Mouse (Mus musculus): ENCODE data around the gene Gm45623. TPM values are rescaled to one million over a fixed set of nuclear protein-coding genes. Genes with fewer than 3 reads are reported as not detected.
A peak's percentile ranks its signal among the peaks of the same experiment; 100 is the strongest.

Gene Gm45623
- total RNA-seq, 2 experiments from 2014 or later, result not detected

DNA sequence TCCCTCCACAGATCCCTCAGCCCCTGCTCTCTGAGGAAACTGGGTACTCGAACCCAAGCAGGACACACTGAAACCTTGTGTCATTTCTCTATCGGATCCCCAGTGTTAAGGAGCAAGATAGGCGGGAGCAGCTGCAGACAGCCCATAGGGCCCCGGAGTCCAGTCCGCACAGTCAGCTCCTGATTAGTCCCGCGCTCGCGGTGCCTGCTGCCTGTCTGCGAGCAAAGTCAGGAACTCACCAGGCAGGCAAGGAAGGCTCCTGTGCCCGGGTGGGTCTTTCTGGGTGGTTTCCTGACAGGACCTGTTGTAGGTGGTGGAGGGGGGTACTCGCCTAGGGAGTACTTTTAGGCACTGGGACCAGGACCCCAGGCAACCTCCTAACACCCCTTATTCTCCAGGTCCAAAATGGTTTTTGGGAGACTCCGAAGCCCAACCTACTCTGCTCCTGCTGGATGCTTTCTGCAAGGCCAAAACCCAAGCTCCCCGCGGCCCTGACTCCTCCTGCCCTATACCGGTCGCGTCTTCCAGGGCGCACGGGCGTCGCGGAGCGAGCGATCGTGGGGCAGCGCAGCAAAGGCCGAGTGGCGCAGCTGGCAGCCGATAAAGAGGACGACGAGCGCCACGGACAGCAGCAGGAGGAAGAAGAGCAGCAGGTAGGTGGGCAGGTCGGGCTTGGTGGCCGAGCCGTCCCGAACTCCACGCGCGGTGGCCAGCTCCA, 994 bp downstream of the Gm45623 start:
- DNase-seq, result peak in 1 of 2 experiments; percentile 6

- no peak for DNase-seq
Measured at GRCm38 (mm10) chr13:56751774-56752173, 1.9 kb downstream of the Gm45623 start.

DNA sequence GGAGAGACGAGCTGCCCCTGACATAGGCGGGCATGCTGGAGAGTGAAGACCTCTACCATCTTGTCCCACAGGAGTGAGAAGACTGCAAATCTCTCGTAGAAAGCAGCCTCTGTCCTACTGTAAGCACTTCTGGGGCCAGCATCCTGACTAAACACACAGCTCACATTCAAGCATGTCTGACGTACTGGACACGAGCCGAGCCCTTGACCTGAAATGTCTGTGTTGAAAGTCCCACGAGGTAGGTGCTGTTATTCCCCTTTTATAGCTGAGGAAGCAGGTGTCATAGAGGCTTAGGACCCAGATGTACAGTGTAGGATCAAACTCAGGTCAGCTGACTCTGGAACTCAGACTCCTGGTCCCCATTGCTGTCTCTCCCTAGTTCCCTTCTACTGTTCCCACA, 4.2 kb downstream of the Gm45623 start:
- no peak for DNase-seq

- DNase-seq, result no peak
Measured at GRCm38 (mm10) chr13:56747554-56747953, 6.1 kb downstream of the Gm45623 start.

GRCm38 (mm10) chr13:56746739-56747532, 6.7 kb downstream of the Gm45623 start:
- no peak for DNase-seq

DNA sequence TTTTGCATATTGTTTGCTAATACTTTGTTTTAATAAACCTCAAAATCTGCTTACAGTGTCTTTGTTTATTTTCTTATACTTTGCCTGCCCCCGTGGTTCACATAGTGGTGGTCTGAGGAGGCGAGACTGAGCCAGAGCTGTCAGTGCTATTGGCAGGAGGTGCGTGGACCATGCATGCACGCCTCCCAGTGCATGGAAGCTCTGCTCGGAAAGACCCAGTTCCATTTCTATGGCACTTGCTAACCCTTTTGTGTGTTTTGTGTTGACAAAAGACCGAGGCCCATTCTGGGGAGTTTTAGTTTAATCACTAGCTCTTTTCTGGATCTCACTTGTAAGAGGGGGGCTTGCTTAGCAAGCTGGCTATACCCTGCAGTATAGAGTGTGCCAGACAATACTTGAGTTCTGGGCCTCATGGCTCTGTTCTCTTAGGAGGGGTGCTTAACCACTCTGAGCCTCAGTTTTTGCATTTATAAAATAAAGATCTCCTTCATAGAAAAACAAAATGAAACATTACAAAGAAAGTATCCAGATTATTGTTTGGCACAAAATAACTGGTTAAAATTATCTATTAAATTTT, 11.2 kb downstream of the Gm45623 start:
- DNase-seq, result no peak

DNA sequence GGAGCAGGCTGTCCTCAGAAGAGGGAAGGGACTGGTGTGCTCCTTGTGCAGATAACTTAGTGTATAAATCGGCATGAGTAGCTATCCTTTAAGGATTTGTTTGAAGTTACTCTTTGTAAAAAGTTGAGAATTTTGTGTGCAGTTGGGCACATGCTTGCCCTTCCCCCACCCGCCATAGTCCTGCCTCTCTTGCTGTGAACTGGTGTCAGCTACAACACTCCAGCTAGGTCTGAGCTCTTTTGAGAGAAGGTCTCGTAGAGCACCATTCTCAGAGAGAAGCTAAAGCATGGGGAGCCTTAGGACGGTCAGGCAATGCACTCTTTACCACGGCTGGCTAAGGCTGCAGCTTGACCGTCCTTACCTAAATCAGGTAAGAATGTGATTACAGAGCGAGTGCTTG, 11.9 kb downstream of the Gm45623 start:
- DNase-seq, result no peak

DNA sequence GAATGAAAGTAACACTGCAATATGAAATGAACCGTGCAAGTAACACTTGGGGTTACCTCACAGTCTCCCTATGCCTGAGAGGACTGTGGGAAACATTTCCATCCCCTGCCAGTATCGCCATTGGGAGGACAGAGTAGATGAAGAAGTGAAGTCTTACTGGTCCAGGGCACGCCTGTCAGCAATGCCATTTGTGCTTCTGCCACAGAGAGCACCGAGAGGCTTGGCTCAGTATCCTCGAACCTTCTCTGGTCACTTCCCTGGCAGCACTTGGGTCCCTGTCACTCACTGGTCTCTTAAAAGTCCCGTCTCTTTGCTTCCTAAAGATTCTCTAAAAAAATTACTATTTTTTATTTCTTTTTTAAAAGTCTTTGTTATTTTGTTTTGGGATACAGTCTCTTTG, 13.1 kb downstream of the Gm45623 start:
- DNase-seq, result no peak

GRCm38 (mm10) chr13:56739556-56739955, 14.1 kb downstream of the Gm45623 start:
- no peak for DNase-seq

- peak; percentile 47 to 62 for DNase-seq
Measured at GRCm38 (mm10) chr13:56735212-56735875, 18.3 kb downstream of the Gm45623 start.

DNA sequence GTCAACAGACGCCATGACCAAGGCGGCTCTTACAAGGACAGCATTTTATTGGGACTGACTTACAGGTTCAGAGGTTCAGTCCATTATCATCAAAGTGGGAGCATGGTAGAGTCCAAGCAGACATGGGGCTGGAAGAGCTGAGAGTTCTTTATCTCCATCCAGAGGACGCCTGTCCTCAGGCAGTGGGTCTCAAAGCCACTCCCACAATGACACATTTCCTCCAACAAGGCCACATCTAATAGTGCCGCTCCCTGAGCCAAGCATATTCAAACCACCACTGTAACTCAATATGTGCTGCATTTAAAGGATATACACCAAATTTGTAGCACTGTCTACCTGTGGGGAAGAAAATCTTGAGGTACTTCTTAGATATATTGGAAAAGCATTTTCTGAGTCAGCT, 19.0 kb downstream of the Gm45623 start:
- peak; percentile 49 to 52 for DNase-seq

DNA sequence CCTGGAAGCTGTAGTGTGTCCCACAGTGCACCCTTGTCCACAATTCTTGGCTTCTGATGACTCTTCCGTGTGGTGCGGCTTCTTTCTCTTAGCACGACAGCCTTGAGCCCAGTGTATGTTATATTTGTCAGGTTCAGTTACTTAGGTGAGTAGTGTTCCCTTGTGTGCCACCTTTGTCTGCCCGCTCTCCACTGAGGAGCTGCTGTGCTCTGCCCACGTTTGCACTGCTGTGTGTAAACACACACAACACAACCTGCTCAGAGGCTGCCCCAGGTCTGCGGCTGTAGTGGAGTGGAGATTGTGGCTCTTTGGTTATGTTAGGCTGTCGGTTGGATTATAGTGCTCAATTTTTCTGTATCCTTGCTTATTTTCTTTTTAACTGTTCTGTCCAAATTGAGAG, 24.6 kb downstream of the Gm45623 start:
- DNase-seq, result no peak

DNA sequence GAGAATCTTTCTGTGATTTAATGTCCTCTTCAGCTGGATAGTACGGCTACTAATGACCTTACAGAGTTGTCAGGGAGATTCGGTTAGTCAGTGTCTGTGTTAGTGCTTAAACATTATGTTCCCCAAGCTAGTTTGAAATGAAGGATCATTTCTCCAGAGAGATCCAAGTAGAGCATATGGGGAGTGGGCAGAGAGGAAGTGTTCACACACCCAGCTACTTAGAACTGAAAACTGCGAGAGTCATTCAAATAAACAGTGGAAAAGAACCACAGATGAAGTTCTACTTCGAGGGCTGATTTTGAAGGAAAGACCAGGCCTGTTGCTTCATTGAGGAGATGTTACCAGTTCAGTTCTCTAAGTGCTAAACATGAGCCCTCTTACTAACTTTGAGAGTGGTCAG, 27.1 kb downstream of the Gm45623 start:
- DNase-seq, result no peak

GRCm38 (mm10) chr13:56712221-56712620, 41.4 kb downstream of the Gm45623 start:
- DNase-seq, result no peak

DNA sequence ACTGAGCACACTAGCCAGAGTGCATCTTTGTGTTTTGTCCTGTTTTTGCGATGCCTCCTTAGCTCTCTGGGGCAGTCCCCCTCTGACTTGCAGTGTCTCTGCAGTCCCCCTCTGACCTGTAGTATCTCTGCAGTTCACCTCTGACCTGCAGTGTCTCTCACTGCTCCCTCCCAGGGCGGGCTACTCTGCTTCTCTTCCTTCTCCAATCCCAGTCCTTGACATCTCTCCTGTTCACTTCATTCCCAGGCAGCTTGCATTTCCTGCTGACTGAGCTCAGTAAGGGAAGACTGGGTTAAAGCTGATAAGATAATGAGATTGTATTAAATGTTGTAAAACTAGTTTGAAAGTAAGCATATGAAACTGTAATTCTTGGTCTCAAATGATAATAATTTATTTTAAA, 43.0 kb downstream of the Gm45623 start:
- no peak for DNase-seq

DNA sequence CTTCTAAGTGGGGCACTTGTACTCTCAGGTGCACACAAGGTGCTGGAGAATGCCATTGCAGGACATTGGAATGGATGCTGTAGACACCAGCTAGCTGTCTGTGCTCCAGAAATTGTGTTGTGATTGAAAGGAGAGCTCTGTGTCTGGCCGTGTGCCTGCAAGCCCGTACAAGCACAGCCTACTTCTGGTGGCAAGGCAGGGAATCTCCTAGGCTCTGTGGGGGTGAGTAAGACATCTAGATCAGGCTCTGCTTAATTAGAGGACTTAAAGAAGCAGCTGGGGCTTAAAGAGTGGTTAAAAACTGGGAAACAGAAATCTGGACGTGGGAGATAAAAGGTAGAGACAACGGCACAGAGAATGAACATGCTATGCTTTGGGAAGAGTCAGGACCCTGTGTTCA, 46.0 kb downstream of the Gm45623 start:
- peak in 1 of 2 experiments; percentile 30 for DNase-seq

DNA sequence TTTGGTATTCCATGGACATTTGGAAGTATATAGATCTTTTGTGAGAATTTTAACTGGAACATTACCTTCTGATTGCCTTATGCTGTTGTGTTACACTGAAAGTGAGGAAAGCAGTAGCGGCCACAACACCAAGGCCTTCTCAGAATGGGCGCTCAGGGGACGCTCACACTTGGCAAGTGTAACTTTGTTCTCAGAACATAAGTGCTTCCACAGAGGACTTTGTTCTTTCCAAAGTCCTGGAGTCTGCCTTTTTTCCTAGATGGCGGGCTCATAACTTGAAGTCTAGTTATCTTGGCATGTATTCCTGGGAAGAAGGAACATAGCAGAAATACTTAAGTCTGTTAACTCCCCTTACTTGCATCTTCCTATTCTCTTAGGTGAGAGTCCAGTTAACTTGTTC, 46.5 kb downstream of the Gm45623 start:
- no peak for DNase-seq

DNA sequence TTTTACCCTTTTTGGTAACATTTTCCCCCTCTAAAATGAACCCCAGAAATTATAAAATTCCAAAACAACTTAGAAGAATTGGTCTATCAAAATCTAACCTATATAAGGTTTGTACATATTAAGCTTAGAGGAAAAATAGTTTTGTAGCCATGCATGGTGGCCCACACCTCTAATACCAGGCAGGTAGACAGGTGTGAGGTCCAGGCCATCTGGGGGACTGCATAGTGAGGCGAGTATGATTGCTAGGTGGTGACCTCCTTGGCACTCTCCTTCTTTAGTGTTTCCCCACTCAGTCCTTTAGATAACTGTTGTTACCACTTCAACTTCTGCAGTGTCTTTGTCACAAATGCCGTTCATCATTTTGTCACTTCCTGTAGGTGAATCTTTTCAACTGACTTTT, 49.0 kb downstream of the Gm45623 start:
- no peak for DNase-seq

DNA sequence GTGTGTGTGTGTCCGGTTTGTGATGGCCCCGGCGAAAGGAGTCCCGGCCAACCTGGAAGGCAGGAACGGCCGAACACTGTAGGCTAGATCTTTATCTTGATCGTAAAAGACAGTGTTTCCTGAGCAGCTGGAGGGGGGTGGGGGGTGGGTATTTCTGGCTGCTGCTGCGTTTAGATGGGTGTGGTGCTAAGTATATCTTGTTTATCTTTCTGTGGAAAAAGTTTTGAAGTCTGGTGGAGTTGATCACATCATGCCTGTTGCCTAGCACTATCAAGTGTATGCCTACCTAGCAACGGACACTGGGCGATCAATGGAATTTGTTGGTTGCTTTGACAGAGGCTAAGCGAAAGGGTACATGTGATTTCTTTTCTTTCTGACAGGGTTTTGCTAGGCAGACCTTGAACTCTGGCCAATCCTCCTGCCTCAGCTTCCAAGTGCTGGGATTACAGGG, 49.7 kb downstream of the Gm45623 start:
- peak; percentile 37 to 55 for DNase-seq

GRCm38 (mm10) chr13:56703222-56703870, 50.3 kb downstream of the Gm45623 start:
- peak; percentile 72 to 84 for DNase-seq

DNA sequence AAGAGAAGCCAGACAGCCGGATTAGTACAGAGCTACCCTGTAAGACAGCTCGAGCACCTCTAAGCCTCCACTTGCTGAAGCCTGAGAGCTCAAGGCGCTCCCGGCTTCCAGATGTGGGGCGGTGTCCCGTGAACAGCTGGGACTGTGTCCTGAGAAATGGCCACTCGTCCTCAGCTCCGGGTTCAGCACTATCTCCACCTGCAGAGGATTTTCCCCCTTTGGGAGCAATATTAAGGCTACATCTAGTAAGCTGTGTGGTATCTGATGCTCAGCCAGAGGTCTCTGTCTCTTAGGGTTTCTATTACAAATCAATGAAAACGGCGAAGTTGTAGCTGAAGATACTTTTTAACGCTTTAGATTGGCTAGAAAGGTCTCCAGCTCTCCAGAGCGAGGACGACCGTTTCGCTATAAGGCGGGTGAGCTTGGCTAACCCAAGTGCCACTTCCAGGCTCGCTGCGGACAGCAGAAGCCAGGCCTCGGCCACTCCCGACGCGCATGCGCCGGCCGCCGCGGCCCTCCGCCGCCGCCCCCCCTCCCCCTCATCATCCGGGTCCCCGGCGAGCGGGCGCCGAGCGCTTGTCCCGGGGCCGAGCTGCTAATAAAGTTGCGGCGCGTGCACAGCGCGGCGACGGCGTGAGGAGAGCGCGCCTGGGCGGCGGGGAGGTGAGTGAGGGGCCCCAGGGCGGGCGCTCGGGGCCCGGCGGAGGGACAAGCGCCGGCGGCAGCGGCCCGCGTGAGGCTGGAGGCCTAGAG, 51.0 kb downstream of the Gm45623 start, which contains the start of gene Smad5:
TSS of gene Smad5 (plus strand) at position 542 of the 753 bp plus-strand sequence.
- peak; percentile 91 to 94 for DNase-seq
